Mouse (Mus musculus): ENCODE results near the gene St14. TPM values are rescaled to one million over a fixed set of nuclear protein-coding genes. Genes with fewer than 3 reads are reported as not detected.

The St14 gene
- polyA plus RNA-seq, 1 experiment = 0.02 TPM

DNA sequence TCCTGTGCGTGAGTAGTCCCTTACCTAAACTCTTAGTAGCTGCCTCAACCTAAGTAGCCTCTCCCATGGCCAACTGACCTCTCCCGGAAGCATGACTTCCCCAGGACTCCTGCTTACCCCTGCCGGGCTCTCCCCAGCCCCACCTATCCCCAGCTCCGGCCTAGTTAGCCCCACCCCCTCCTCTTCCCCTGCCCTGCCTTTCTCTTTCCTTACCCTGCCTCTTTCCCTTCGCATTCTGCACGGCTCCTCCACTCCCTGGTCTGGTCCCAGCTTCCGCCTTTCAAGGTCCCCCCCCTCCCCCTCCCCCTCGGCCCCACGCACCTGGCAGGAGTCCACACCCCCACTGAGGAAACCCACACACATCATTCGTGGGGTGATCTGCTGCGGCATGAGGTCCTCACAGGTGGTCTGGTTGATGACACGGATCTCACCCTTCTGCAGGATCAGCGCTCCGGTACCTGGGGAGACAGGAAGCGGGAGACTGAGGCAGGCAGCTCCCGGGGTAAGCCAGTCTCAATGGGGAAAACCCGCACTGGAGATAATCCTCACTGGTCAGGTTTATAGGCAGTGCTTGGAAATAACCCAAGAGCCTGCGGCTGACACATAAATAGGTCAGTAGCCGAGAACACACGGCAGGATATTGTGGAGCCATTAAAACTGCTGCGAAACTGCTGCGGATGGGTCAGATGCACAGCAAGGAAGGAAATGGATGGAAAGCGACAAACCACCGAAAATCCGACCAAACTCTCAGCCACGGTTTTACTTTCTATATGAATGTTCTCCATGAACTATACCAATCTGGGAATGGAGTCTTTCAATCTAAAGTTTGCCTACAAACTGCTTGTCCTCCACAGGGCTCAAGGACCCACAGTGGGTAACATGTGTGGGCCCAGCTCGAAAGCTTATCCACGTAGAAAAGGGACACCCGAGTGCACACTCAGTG lies 41.3 kb downstream of the St14 start:
- TF ChIP-seq E2F4 (IDR thresholded peaks at IDR 0.05; ENCODE audit: insufficient read depth) (no peak), SRF (IDR thresholded peaks at IDR 0.05; ENCODE audit: control insufficient read depth, insufficient read length, low read depth) (no peak), POLR2A (IDR thresholded peaks at IDR 0.05; ENCODE audit: insufficient read length, low read depth) (no peak), TCF3 (IDR thresholded peaks at IDR 0.05; ENCODE audit: insufficient read length, low read depth) (no peak), USF1 (IDR thresholded peaks at IDR 0.05; ENCODE audit: low read depth) (no peak), MYOD1 (IDR thresholded peaks at IDR 0.05; ENCODE audit: control insufficient read depth in 1 of 3, insufficient read length in 2 of 3, low read depth in 2 of 3) (no peak)
- Histone ChIP-seq H3K4me2 (ENCODE audit: low read depth) (no peak overlapping the region), H3K36me3 (ENCODE audit: control insufficient read depth, insufficient read depth) (no peaks in the 10 kb centered on the region), H3K79me2 (ENCODE audit: control insufficient read depth, insufficient read depth) (no peaks in the 10 kb centered on the region), H3K27me3 (ENCODE audit: control insufficient read depth, insufficient read depth, insufficient read length) (peaks cover 5% of the 10 kb centered on the region), H3ac (ENCODE audit: control insufficient read depth, insufficient read length) (no peak overlapping the region), H3K4me3 (no peak overlapping the region)

DNA sequence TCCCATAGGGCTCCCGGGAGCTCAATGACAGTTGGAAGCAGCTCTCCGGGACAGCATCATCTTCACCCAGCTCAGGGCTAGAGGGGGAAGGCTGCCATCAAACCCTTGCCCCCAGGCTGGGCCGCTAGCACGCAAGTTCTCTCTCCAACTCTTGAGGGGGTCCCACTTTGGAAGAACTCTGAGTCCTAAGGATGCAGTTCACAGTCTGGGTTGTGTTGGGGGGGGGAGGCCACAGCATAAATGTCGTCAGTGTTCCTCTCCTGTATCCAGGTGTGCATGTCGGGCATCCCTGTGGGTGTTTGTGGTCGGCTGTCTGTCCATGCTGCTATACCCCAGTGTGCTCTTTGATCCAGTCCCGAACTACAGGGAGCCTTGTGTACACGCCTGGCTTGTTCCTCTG lies 42.1 kb downstream of the St14 start:
- Histone ChIP-seq H3K36me3 (ENCODE audit: control insufficient read depth, insufficient read depth) (no peaks in the 10 kb centered on the region), H3K4me3 (no peak overlapping the region), H3K79me2 (ENCODE audit: control insufficient read depth, insufficient read depth) (no peaks in the 10 kb centered on the region), H3ac (ENCODE audit: control insufficient read depth, insufficient read length) (no peak overlapping the region), H3K4me2 (ENCODE audit: low read depth) (no peak overlapping the region), H3K27me3 (ENCODE audit: control insufficient read depth, insufficient read depth, insufficient read length) (peaks cover 6% of the 10 kb centered on the region)
- no peak for TF ChIP-seq MAX (IDR thresholded peaks at IDR 0.05; ENCODE audit: low read depth)
- TF ChIP-seq MYOG (IDR thresholded peaks at IDR 0.05; ENCODE audit: control insufficient read depth in 1 of 3, insufficient read depth in 1 of 3, insufficient read length in 2 of 3, low read depth in 2 of 3) = no peak
- TF ChIP-seq TCF3 (IDR thresholded peaks at IDR 0.05; ENCODE audit: insufficient read length, low read depth) = no peak
- TF ChIP-seq POLR2A (IDR thresholded peaks at IDR 0.05; ENCODE audit: insufficient read length, low read depth) = no peak
- TF ChIP-seq REST (IDR thresholded peaks at IDR 0.05; ENCODE audit: insufficient read depth, insufficient read length) = no peak
- no peak for TF ChIP-seq SRF (IDR thresholded peaks at IDR 0.05; ENCODE audit: control insufficient read depth, insufficient read length, low read depth)
- TF ChIP-seq E2F4 (IDR thresholded peaks at IDR 0.05; ENCODE audit: insufficient read depth) = no peak
- no peak for TF ChIP-seq USF1 (IDR thresholded peaks at IDR 0.05; ENCODE audit: low read depth)
- TF ChIP-seq TCF12 (IDR thresholded peaks at IDR 0.05; ENCODE audit: insufficient read depth, poor library complexity, severe bottlenecking) = no peak
- TF ChIP-seq CEBPB (IDR thresholded peaks at IDR 0.05; ENCODE audit: insufficient read depth, poor library complexity, severe bottlenecking) = no peak
- no peak for TF ChIP-seq MYOD1 (IDR thresholded peaks at IDR 0.05; ENCODE audit: control insufficient read depth in 1 of 3, insufficient read length in 2 of 3, low read depth in 2 of 3)
- TF ChIP-seq POLR2AphosphoS2 (IDR thresholded peaks at IDR 0.05; ENCODE audit: insufficient read length, low read depth) = no peak

DNA sequence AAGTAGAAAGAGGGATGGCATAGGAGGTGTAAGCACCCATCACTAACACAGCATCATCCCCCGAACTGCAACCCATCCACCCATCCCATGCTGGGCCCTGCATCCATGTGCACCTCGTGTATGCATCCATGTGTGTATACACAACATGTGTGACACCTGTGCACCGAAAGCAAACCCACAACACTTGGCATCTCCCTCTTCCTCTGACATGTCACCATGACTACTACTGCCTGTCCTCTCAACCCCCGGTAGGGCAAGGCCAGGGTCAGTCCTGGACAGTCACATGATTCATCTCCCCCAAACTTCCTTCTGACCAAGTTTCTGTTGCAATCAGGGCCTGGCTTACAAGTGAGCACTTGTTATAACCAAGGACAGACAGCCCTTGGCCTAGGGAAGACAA lies 42.8 kb downstream of the St14 start:
- H3K4me3 ChIP-seq = no peak overlapping the region
- peaks cover 12% of the 10 kb centered on the region for H3K27me3 ChIP-seq (ENCODE audit: control insufficient read depth, insufficient read depth, insufficient read length)
- TF ChIP-seq SRF (IDR thresholded peaks at IDR 0.05; ENCODE audit: control insufficient read depth, insufficient read length, low read depth) (no peak), MAX (IDR thresholded peaks at IDR 0.05; ENCODE audit: low read depth) (no peak), MYOG (IDR thresholded peaks at IDR 0.05; ENCODE audit: control insufficient read depth in 1 of 3, insufficient read depth in 1 of 3, insufficient read length in 2 of 3, low read depth in 2 of 3) (no peak), POLR2A (IDR thresholded peaks at IDR 0.05; ENCODE audit: insufficient read length, low read depth) (no peak), POLR2AphosphoS2 (IDR thresholded peaks at IDR 0.05; ENCODE audit: insufficient read length, low read depth) (no peak), CEBPB (IDR thresholded peaks at IDR 0.05; ENCODE audit: insufficient read depth, poor library complexity, severe bottlenecking) (no peak), REST (IDR thresholded peaks at IDR 0.05; ENCODE audit: insufficient read depth, insufficient read length) (no peak), TCF3 (IDR thresholded peaks at IDR 0.05; ENCODE audit: insufficient read length, low read depth) (no peak), USF1 (IDR thresholded peaks at IDR 0.05; ENCODE audit: low read depth) (no peak), E2F4 (IDR thresholded peaks at IDR 0.05; ENCODE audit: insufficient read depth) (no peak), MYOD1 (IDR thresholded peaks at IDR 0.05; ENCODE audit: control insufficient read depth in 1 of 3, insufficient read length in 2 of 3, low read depth in 2 of 3) (no peak), TCF12 (IDR thresholded peaks at IDR 0.05; ENCODE audit: insufficient read depth, poor library complexity, severe bottlenecking) (no peak)
- no peaks in the 10 kb centered on the region for H3K79me2 ChIP-seq (ENCODE audit: control insufficient read depth, insufficient read depth)
- no peak overlapping the region for H3K4me2 ChIP-seq (ENCODE audit: low read depth)
- H3ac ChIP-seq (ENCODE audit: control insufficient read depth, insufficient read length) = no peak overlapping the region
- H3K36me3 ChIP-seq (ENCODE audit: control insufficient read depth, insufficient read depth) = no peaks in the 10 kb centered on the region

- H3K4me2 ChIP-seq (ENCODE audit: low read depth) = no peak overlapping the region
- no peak for TF ChIP-seq POLR2A (IDR thresholded peaks at IDR 0.05; ENCODE audit: insufficient read length, low read depth)
- H3K36me3 ChIP-seq (ENCODE audit: control insufficient read depth, insufficient read depth) = no peaks in the 10 kb centered on the region
- no peak overlapping the region for H3ac ChIP-seq (ENCODE audit: control insufficient read depth, insufficient read length)
- H3K4me3 ChIP-seq = no peak overlapping the region
- H3K79me2 ChIP-seq (ENCODE audit: control insufficient read depth, insufficient read depth) = no peaks in the 10 kb centered on the region
- H3K27me3 ChIP-seq (ENCODE audit: control insufficient read depth, insufficient read depth, insufficient read length) = peaks cover 12% of the 10 kb centered on the region
Observed at GRCm38 (mm10) chr9:31088116-31088515, 43.5 kb downstream of the St14 start.

DNA sequence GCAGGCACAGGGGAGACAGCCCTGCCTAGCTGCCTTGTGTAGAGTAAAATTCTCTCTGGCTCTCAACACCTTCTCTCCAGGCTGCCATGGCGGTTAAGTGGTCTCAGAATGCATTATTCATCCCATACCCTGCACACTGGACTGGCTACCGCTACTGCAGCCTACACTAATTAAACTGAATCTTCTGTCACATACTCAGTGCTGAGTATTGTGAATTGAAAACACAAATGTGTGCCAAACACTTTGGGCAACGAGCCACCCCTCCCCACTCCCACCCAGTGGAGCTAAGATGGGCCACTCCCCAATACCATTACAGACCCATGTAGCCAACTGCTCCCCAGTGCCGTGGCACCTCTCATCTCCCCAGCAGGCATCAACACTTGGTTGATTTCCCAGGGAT lies 44.2 kb downstream of the St14 start:
- Histone ChIP-seq H3K4me3 (no peak overlapping the region), H3ac (ENCODE audit: control insufficient read depth, insufficient read length) (no peak overlapping the region), H3K4me2 (ENCODE audit: low read depth) (no peak overlapping the region), H3K27me3 (ENCODE audit: control insufficient read depth, insufficient read depth, insufficient read length) (peaks cover 12% of the 10 kb centered on the region), H3K79me2 (ENCODE audit: control insufficient read depth, insufficient read depth) (no peaks in the 10 kb centered on the region), H3K36me3 (ENCODE audit: control insufficient read depth, insufficient read depth) (no peaks in the 10 kb centered on the region)
- TF ChIP-seq USF1 (IDR thresholded peaks at IDR 0.05; ENCODE audit: low read depth) = no peak
- no peak for TF ChIP-seq MYOG (IDR thresholded peaks at IDR 0.05; ENCODE audit: control insufficient read depth in 1 of 3, insufficient read depth in 1 of 3, insufficient read length in 2 of 3, low read depth in 2 of 3)
- no peak for TF ChIP-seq POLR2A (IDR thresholded peaks at IDR 0.05; ENCODE audit: insufficient read length, low read depth)
- TF ChIP-seq POLR2AphosphoS2 (IDR thresholded peaks at IDR 0.05; ENCODE audit: insufficient read length, low read depth) = no peak
- TF ChIP-seq SRF (IDR thresholded peaks at IDR 0.05; ENCODE audit: control insufficient read depth, insufficient read length, low read depth) = no peak
- TF ChIP-seq TCF12 (IDR thresholded peaks at IDR 0.05; ENCODE audit: insufficient read depth, poor library complexity, severe bottlenecking) = no peak
- no peak for TF ChIP-seq MAX (IDR thresholded peaks at IDR 0.05; ENCODE audit: low read depth)
- no peak for TF ChIP-seq TCF3 (IDR thresholded peaks at IDR 0.05; ENCODE audit: insufficient read length, low read depth)
- no peak for TF ChIP-seq MYOD1 (IDR thresholded peaks at IDR 0.05; ENCODE audit: control insufficient read depth in 1 of 3, insufficient read length in 2 of 3, low read depth in 2 of 3)
